Mouse (Mus musculus): ENCODE measurements at regions not wholly inside any gene's neighbourhood (a gene's known extent, or its start where the extent isn't known, plus 50 kb on each side); places are given as distances from the start of the nearest gene placed in this dataset.

GRCm38 (mm10) chr3:18668936-18669335, 720.7 kb downstream of the Cypt12 start:
- no peak for DNase-seq

GRCm38 (mm10) chr3:18670203-18670700, 722.0 kb downstream of the Cypt12 start:
- DNase-seq = peak; percentile 12

- no peak for DNase-seq
Measured at GRCm38 (mm10) chr3:18671681-18672080, 723.5 kb downstream of the Cypt12 start.

GRCm38 (mm10) chr3:18683346-18684101, 735.3 kb downstream of the Cypt12 start:
- no peak for DNase-seq

- no peak for DNase-seq
Measured at GRCm38 (mm10) chr3:18695113-18695792, 747.0 kb downstream of the Cypt12 start.

GRCm38 (mm10) chr3:18696981-18697660, 748.9 kb downstream of the Cypt12 start:
- DNase-seq = no peak

- DNase-seq = no peak
Measured at GRCm38 (mm10) chr3:18698106-18698505, 749.9 kb downstream of the Cypt12 start.

GRCm38 (mm10) chr3:18705165-18705564, 757.0 kb downstream of the Cypt12 start:
- DNase-seq = no peak

- DNase-seq = no peak
Measured at GRCm38 (mm10) chr3:18705756-18706155, 757.5 kb downstream of the Cypt12 start.

GRCm38 (mm10) chr3:18706356-18706755, 758.1 kb downstream of the Cypt12 start:
- DNase-seq = no peak

GRCm38 (mm10) chr3:18707730-18708129, 759.5 kb downstream of the Cypt12 start:
- DNase-seq = no peak

GRCm38 (mm10) chr3:18711661-18712060, 763.5 kb downstream of the Cypt12 start:
- no peak for DNase-seq

GRCm38 (mm10) chr3:18713986-18714385, 765.8 kb downstream of the Cypt12 start:
- DNase-seq = no peak

- no peak for DNase-seq
Measured at GRCm38 (mm10) chr3:18714968-18715630, 766.9 kb downstream of the Cypt12 start.

- no peak for DNase-seq
Measured at GRCm38 (mm10) chr3:18715776-18716175, 767.6 kb downstream of the Cypt12 start.

GRCm38 (mm10) chr3:18725507-18725906, 777.3 kb downstream of the Cypt12 start:
- no peak for DNase-seq

GRCm38 (mm10) chr3:18731251-18731650, 783.0 kb downstream of the Cypt12 start:
- DNase-seq = no peak

- DNase-seq = no peak
Measured at GRCm38 (mm10) chr3:18731674-18732073, 783.5 kb downstream of the Cypt12 start.

- no peak for DNase-seq
Measured at GRCm38 (mm10) chr3:18733540-18733939, 785.3 kb downstream of the Cypt12 start.

GRCm38 (mm10) chr3:18738946-18739345, 790.7 kb downstream of the Cypt12 start:
- no peak for DNase-seq

GRCm38 (mm10) chr3:18740344-18740743, 792.1 kb downstream of the Cypt12 start:
- DNase-seq = no peak

- no peak for DNase-seq
Measured at GRCm38 (mm10) chr3:18743474-18743873, 795.3 kb downstream of the Cypt12 start.

GRCm38 (mm10) chr3:18744216-18744615, 796.0 kb downstream of the Cypt12 start:
- DNase-seq = no peak

Measured in kidney, postnatal 14 days (tissue).